Mouse (Mus musculus): ENCODE measurements at regions not wholly inside any gene's neighbourhood (a gene's known extent, or its start where the extent isn't known, plus 50 kb on each side); places are given as distances from the start of the nearest gene placed in this dataset.

GRCm38 (mm10) chr13:16645311-16645710 lies 633.7 kb downstream of the Inhba start:
- no peak overlapping the region for H3K9ac ChIP-seq (ENCODE audit: low read depth, low read length)
- no peak overlapping the region for H3K27ac ChIP-seq (ENCODE audit: low read length)
- H3K4me3 ChIP-seq (ENCODE audit: low read depth, low read length): no peak overlapping the region
- H3K4me1 ChIP-seq (ENCODE audit: control insufficient read depth, insufficient read depth, low read length): no peaks in the 10 kb centered on the region
- ATAC-seq: no peak
- H3K9me3 ChIP-seq (replicated peaks; ENCODE audit: control insufficient read depth, low read length, poor library complexity, severe bottlenecking): no peaks in the 10 kb centered on the region
- H3K27me3 ChIP-seq (ENCODE audit: control insufficient read depth, insufficient read depth, low read depth, low read length): no peaks in the 10 kb centered on the region
- H3K4me2 ChIP-seq (ENCODE audit: low read length): no peak overlapping the region
- no peaks in the 10 kb centered on the region for H3K36me3 ChIP-seq (ENCODE audit: control insufficient read depth, insufficient read depth, low read length)
- WGBS: 66% methylated on average over 3 of the region's 3 CpGs

- ATAC-seq: no peak
- Histone ChIP-seq H3K9me3 (replicated peaks; ENCODE audit: control insufficient read depth, low read length, poor library complexity, severe bottlenecking) (no peaks in the 10 kb centered on the region), H3K4me1 (ENCODE audit: control insufficient read depth, insufficient read depth, low read length) (no peaks in the 10 kb centered on the region), H3K36me3 (ENCODE audit: control insufficient read depth, insufficient read depth, low read length) (no peaks in the 10 kb centered on the region), H3K9ac (ENCODE audit: low read depth, low read length) (no peak overlapping the region), H3K27me3 (ENCODE audit: control insufficient read depth, insufficient read depth, low read depth, low read length) (no peaks in the 10 kb centered on the region), H3K4me2 (ENCODE audit: low read length) (no peak overlapping the region), H3K27ac (ENCODE audit: low read length) (no peak overlapping the region), H3K4me3 (ENCODE audit: low read depth, low read length) (no peak overlapping the region)
Observed at GRCm38 (mm10) chr13:16646056-16646455, 634.4 kb downstream of the Inhba start.

DNA sequence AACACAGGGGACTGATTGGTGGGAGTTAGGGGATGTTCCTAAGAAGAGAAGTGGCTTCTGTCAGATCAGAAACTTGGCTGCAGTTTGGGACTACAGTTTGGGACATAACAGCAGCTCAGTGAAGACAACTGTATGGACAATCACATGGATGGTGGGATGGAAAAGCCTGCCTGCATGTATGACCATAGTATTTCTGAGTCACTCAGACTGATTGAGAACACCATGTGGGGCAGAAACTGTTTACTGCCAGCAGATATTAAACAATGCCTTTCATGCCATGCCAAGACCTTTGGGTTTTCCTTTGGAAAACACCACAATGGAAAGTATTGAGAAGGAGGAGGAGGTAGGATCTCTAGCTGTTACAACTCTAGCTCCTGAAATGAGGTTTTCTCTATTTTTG lies 635.0 kb downstream of the Inhba start:
- Histone ChIP-seq H3K27ac (ENCODE audit: low read length) (no peak overlapping the region), H3K27me3 (ENCODE audit: control insufficient read depth, insufficient read depth, low read depth, low read length) (no peaks in the 10 kb centered on the region), H3K9ac (ENCODE audit: low read depth, low read length) (no peak overlapping the region), H3K4me3 (ENCODE audit: low read depth, low read length) (no peak overlapping the region), H3K36me3 (ENCODE audit: control insufficient read depth, insufficient read depth, low read length) (no peaks in the 10 kb centered on the region), H3K4me2 (ENCODE audit: low read length) (no peak overlapping the region), H3K9me3 (replicated peaks; ENCODE audit: control insufficient read depth, low read length, poor library complexity, severe bottlenecking) (no peaks in the 10 kb centered on the region), H3K4me1 (ENCODE audit: control insufficient read depth, insufficient read depth, low read length) (no peaks in the 10 kb centered on the region)
- ATAC-seq: no peak

GRCm38 (mm10) chr13:16656110-16656509 lies 644.5 kb downstream of the Inhba start:
- Histone ChIP-seq H3K4me1 (ENCODE audit: control insufficient read depth, insufficient read depth, low read length) (no peaks in the 10 kb centered on the region), H3K4me3 (ENCODE audit: low read depth, low read length) (no peak overlapping the region), H3K36me3 (ENCODE audit: control insufficient read depth, insufficient read depth, low read length) (no peaks in the 10 kb centered on the region), H3K9me3 (replicated peaks; ENCODE audit: control insufficient read depth, low read length, poor library complexity, severe bottlenecking) (no peaks in the 10 kb centered on the region), H3K27ac (ENCODE audit: low read length) (no peak overlapping the region), H3K9ac (ENCODE audit: low read depth, low read length) (no peak overlapping the region), H3K27me3 (ENCODE audit: control insufficient read depth, insufficient read depth, low read depth, low read length) (no peaks in the 10 kb centered on the region), H3K4me2 (ENCODE audit: low read length) (no peak overlapping the region)
- ATAC-seq: no peak
- WGBS: 84% methylated on average over 4 of the region's 4 CpGs

- Histone ChIP-seq H3K27me3 (ENCODE audit: control insufficient read depth, insufficient read depth, low read depth, low read length) (no peaks in the 10 kb centered on the region), H3K4me1 (ENCODE audit: control insufficient read depth, insufficient read depth, low read length) (no peaks in the 10 kb centered on the region), H3K4me3 (ENCODE audit: low read depth, low read length) (no peak overlapping the region), H3K4me2 (ENCODE audit: low read length) (no peak overlapping the region), H3K9me3 (replicated peaks; ENCODE audit: control insufficient read depth, low read length, poor library complexity, severe bottlenecking) (no peaks in the 10 kb centered on the region), H3K9ac (ENCODE audit: low read depth, low read length) (no peak overlapping the region), H3K27ac (ENCODE audit: low read length) (no peak overlapping the region), H3K36me3 (ENCODE audit: control insufficient read depth, insufficient read depth, low read length) (no peaks in the 10 kb centered on the region)
- WGBS: 86% methylated on average over 6 of the region's 6 CpGs
- ATAC-seq: no peak
Observed at GRCm38 (mm10) chr13:16659894-16660293, 648.2 kb downstream of the Inhba start.

DNA sequence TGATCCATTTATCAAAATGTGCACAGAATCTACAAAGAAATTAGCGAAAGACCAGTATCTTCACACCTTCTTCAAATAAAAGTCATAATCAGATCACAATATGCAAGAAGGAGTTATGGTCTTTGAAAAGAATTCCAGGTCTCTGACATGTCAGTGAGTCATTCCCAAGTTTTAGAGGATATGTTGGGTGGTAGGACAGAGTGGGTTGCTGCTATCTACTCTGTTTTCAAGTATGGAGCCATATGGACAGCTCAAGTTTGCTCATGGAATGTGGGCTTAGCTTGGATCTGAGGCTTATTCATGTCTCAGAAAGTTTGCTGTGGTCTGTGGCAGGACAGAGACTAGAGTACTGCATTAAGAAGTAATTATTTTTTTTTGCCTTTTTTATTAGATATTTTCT lies 657.0 kb downstream of the Inhba start:
- no peak overlapping the region for H3K4me2 ChIP-seq (ENCODE audit: low read length)
- H3K27ac ChIP-seq (ENCODE audit: low read length): no peak overlapping the region
- WGBS: 89% methylated on average over 1 of the region's 1 CpGs
- no peaks in the 10 kb centered on the region for H3K36me3 ChIP-seq (ENCODE audit: control insufficient read depth, insufficient read depth, low read length)
- no peak overlapping the region for H3K4me3 ChIP-seq (ENCODE audit: low read depth, low read length)
- no peaks in the 10 kb centered on the region for H3K27me3 ChIP-seq (ENCODE audit: control insufficient read depth, insufficient read depth, low read depth, low read length)
- no peak for ATAC-seq
- H3K9me3 ChIP-seq (replicated peaks; ENCODE audit: control insufficient read depth, low read length, poor library complexity, severe bottlenecking): no peaks in the 10 kb centered on the region
- no peaks in the 10 kb centered on the region for H3K4me1 ChIP-seq (ENCODE audit: control insufficient read depth, insufficient read depth, low read length)
- H3K9ac ChIP-seq (ENCODE audit: low read depth, low read length): no peak overlapping the region

- ATAC-seq: no peak
- no peaks in the 10 kb centered on the region for H3K9me3 ChIP-seq (replicated peaks; ENCODE audit: control insufficient read depth, low read length, poor library complexity, severe bottlenecking)
- WGBS: 91% methylated on average over 1 of the region's 1 CpGs
- H3K36me3 ChIP-seq (ENCODE audit: control insufficient read depth, insufficient read depth, low read length): no peaks in the 10 kb centered on the region
- H3K4me2 ChIP-seq (ENCODE audit: low read length): no peak overlapping the region
- H3K4me3 ChIP-seq (ENCODE audit: low read depth, low read length): no peak overlapping the region
- H3K27ac ChIP-seq (ENCODE audit: low read length): no peak overlapping the region
- H3K27me3 ChIP-seq (ENCODE audit: control insufficient read depth, insufficient read depth, low read depth, low read length): no peaks in the 10 kb centered on the region
- no peak overlapping the region for H3K9ac ChIP-seq (ENCODE audit: low read depth, low read length)
- H3K4me1 ChIP-seq (ENCODE audit: control insufficient read depth, insufficient read depth, low read length): no peaks in the 10 kb centered on the region
Observed at GRCm38 (mm10) chr13:16669281-16669680, 657.6 kb downstream of the Inhba start.

- Histone ChIP-seq H3K4me2 (ENCODE audit: low read length) (no peak overlapping the region), H3K9me3 (replicated peaks; ENCODE audit: control insufficient read depth, low read length, poor library complexity, severe bottlenecking) (no peaks in the 10 kb centered on the region), H3K27me3 (ENCODE audit: control insufficient read depth, insufficient read depth, low read depth, low read length) (no peaks in the 10 kb centered on the region), H3K9ac (ENCODE audit: low read depth, low read length) (no peak overlapping the region), H3K27ac (ENCODE audit: low read length) (no peak overlapping the region), H3K4me1 (ENCODE audit: control insufficient read depth, insufficient read depth, low read length) (no peaks in the 10 kb centered on the region), H3K4me3 (ENCODE audit: low read depth, low read length) (no peak overlapping the region), H3K36me3 (ENCODE audit: control insufficient read depth, insufficient read depth, low read length) (no peaks in the 10 kb centered on the region)
- 82% methylated on average over 5 of the region's 5 CpGs for WGBS
- no peak for ATAC-seq
Observed at GRCm38 (mm10) chr13:16670047-16670733, 658.5 kb downstream of the Inhba start.

- H3K27ac ChIP-seq (ENCODE audit: low read length): no peak overlapping the region
- H3K27me3 ChIP-seq (ENCODE audit: control insufficient read depth, insufficient read depth, low read depth, low read length): no peaks in the 10 kb centered on the region
- H3K9me3 ChIP-seq (replicated peaks; ENCODE audit: control insufficient read depth, low read length, poor library complexity, severe bottlenecking): no peaks in the 10 kb centered on the region
Observed at GRCm38 (mm10) chr13:16670736-16671135, 659.1 kb downstream of the Inhba start.

More at GRCm38 (mm10) chr13:16670736-16671135, 659.1 kb downstream of the Inhba start:
- Histone ChIP-seq H3K36me3 (ENCODE audit: control insufficient read depth, insufficient read depth, low read length) (no peaks in the 10 kb centered on the region), H3K4me1 (ENCODE audit: control insufficient read depth, insufficient read depth, low read length) (no peaks in the 10 kb centered on the region), H3K4me3 (ENCODE audit: low read depth, low read length) (no peak overlapping the region), H3K4me2 (ENCODE audit: low read length) (no peak overlapping the region), H3K9ac (ENCODE audit: low read depth, low read length) (no peak overlapping the region)
- ATAC-seq: no peak

Data from midbrain, embryonic 16.5 days (tissue).